Mouse (Mus musculus) bone marrow macrophage, adult 2 months (primary cell): ENCODE measurements around the gene Cyp4a32. TPM values are rescaled to one million over a fixed set of nuclear protein-coding genes. Genes with fewer than 3 reads are reported as not detected.
"Not testable (repeated sequence)": the region's sequence is repeated elsewhere in the genome, so short reads cannot be mapped to it uniquely, and the experiment has no call there.

Experiments
- H3K27ac ChIP-seq: 2 replicates; pipeline ENCODE4 v1.5.1; 2012; ENCODE audit warnings: low read depth, low read length; ENCODE audit not compliant: insufficient read depth
- H3K4me1 ChIP-seq: 2 replicates; pipeline ENCODE4 v1.6.1; 2012; ENCODE audit warnings: low read length; ENCODE audit not compliant: control insufficient read depth, insufficient read depth
- H3K4me3 ChIP-seq: 2 replicates; pipeline ENCODE4 v1.5.1; 2012; ENCODE audit warnings: mild to moderate bottlenecking, low read length, moderate library complexity; ENCODE audit not compliant: insufficient read depth
- CTCF ChIP-seq: IDR thresholded peaks from 2 replicates; pipeline ENCODE4 v1.5.1; 2012; ENCODE audit warnings: low read depth, mild to moderate bottlenecking, low read length, moderate library complexity
- POLR2A ChIP-seq: IDR thresholded peaks from 2 replicates; pipeline ENCODE4 v1.6.1; 2012; ENCODE audit warnings: mild to moderate bottlenecking, low read depth, low read length, borderline replicate concordance
- polyA plus RNA-seq: library from polyadenylated mRNA; stranded (reverse); fragments of >200 nt; gene quantifications from 2 replicates; pipeline ENCODE4 v1.2.4, GENCODE M21; 2012; ENCODE audit not compliant: missing spikeins, insufficient read depth, insufficient read length

The Cyp4a32 gene
- polyA plus RNA-seq: not detected in 2 replicates

DNA sequence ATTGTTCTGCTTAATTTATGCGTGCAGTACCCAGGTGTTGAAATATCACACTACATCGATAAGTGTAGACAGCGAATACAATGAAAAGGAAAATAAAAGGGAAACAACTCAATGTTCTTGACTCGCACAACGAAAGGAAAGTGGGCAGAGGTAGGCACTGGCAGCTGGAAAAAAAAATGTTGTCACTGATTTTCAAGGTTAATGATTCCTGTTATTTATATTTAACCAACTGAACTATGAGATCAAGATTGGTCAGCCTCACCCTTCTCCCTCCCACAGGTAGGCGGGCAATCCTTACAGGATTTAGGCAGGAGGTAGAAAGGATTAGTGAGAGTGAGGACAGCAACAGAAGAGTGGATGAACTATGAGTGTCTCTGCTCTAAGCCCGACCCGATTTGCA, at the start of gene Cyp4a32:
Gene Cyp4a32, plus strand, starts transcription at position 359 of the 400 bp plus-strand sequence.
- H3K4me3 ChIP-seq, H3K4me1 ChIP-seq, H3K27ac ChIP-seq: not testable (repeated sequence)

DNA sequence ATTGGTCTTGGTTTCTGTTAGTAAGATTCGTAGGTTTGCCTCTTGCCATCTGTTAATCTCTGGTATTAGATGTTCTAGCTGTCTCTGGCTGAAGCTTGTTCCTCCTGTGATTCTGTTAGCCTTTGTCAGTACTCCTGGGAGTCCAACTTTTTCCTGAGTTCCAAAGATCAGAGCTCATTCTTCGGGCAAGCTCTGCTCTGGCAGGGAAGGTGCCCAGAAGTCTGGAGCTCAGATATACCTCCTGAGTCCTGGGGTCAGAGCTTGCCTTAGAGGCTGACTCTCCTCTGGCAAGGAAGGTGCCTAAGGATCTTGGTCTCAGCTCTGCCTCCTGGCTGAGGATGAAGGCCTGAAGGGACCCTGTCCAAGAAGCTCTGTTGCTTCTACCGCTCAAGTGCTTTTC, 48.0 kb upstream of the Cyp4a32 start:
- Histone ChIP-seq H3K27ac (no peak overlapping the region), H3K4me1 (no peaks in the 10 kb centered on the region), H3K4me3 (no peak overlapping the region)
- TF ChIP-seq POLR2A (no peak), CTCF (no peak)

DNA sequence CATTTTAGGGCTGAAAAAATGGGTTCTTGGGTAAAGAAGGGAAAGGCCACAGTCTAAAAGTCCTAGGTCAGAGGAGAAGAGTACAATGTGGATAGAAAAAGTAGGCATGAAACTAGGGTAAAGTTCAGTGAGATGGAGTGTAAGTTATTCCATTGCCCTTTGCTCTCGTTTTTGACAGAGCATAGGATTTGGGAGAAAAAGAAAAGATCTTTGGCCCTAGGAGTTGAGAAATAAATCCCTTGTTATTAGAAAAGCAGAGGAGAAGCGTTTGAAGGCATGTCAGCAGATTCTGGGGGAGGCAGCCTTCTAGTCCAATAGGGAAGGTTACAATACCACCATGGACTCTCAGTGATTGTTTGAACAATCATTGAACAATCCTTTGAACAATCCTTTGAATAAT, 45.3 kb upstream of the Cyp4a32 start:
- H3K4me1 ChIP-seq: no peaks in the 10 kb centered on the region
- TF ChIP-seq POLR2A (no peak), CTCF (no peak)

DNA sequence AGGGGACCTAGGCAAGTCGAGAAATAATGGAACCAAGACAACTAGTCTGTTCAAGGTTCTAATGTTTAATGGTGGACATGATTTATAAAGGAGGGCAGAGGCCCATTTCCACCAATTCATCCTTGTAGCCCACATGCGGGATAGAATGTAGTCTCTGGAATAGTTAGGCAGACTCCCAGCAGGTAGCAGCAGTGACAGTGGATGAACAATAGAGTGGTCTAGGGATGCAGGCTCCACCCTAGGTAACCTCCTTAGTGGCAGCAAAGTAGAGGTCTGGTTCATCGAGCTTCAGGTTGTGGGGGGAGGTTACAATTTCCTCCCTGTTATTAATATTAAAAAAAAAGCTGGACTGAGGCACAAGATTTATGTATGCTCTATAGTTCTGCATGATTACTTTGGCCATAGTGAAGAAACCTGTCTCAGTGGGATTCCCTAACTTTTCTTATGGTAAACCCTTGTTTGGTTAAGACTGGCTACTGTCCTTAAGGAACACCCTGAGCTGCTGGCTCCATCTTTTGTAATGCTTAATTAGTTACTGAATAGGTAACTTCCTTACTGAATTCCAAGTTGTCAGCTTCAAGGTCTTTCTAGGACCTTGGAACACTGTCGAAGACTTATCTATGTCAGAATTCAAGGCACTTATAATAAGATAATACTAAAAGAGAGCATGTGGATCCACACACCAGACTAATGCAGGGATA, 42.8 kb upstream of the Cyp4a32 start:
- Histone ChIP-seq H3K4me1 (no peaks in the 10 kb centered on the region), H3K27ac (no peak overlapping the region), H3K4me3 (no peak overlapping the region)
- no peak for TF ChIP-seq CTCF
- TF ChIP-seq POLR2A: no peak

More for the DNA sequence above, 45.3 kb upstream of the Cyp4a32 start:
- H3K27ac ChIP-seq: no peak overlapping the region
- H3K4me3 ChIP-seq: no peak overlapping the region

DNA sequence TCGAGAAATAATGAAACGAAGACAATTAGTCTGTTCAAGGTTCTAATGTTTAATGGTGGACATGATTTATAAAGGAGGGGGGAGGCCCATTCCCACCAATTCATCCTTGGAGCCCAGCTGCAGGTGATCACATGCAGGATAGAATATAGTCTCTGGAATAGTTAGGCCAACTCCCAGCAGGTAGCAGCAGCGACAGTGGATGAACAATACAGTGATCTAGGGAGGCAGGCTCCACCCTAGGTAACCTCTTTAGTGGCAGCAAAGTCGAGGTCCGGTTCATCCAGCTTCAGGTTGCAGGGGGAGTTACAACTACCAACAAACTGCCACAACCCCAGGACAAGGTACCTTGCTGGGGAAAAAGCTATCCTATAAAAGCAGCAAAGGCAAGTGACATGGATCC, 39.5 kb upstream of the Cyp4a32 start:
- not testable (repeated sequence) for H3K4me3 ChIP-seq, H3K4me1 ChIP-seq, H3K27ac ChIP-seq

DNA sequence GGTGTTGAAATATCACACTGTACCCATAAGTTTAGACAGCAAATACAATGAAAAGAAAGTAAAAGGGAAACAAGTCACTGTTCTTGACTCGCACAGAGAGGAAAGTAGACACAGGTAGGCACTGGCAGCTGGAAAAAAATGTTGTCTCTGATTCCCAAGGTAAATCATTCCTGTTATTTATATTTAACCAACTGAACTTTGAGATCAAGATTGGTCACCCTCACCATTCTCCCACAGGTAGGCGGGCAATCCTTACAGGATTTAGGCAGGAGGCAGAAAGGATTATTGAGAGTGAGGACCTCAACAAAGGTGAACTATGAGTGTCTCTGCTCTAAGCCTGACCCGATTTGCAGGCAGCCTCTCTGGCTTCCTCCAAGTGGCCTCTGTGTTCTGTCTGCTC, 37.4 kb upstream of the Cyp4a32 start, which contains the start of gene Cyp4a31:
Gene Cyp4a31, plus strand, starts transcription at position 249 of the 400 bp plus-strand sequence.
- no peak within 1 kb of the TSS for H3K27ac ChIP-seq
- no peak for TF ChIP-seq CTCF
- TF ChIP-seq POLR2A: no peak
- no peak within 1 kb of the TSS for H3K4me3 ChIP-seq
- no peaks in the 10 kb centered on the region for H3K4me1 ChIP-seq

DNA sequence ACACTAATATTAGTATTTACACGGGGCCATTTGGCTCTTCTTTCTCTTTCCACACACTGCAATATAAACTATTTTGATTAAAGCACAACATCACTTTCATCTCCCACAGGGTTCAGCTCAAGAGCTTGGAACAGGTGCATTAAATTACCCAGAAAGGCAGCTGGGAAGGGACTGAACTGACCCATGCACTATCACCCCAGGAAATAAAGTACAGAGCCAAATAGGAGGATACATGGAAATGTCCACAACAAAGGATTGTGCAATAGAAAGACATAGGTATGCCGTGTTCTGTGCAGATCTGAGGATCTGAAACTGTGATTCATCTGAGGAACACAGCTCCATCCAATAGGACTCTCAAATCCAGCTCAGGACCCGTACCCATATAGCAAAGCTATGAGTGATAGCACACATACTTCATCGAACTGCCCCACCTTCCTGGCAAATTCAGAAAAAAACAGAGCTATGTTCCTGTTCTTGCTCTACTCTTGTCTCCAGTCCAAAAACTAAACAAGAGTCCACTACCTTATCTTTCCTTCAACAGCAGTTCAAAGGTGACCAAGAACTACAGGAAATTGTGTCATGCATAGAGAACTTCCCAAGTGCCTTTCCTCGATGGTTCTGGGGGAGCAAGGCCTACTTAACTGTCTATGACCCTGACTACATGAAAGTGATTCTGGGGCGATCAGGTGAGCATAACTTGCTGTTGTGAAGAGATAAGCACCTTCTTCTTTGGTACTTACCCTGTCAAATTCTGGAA, 36.1 kb upstream of the Cyp4a32 start:
- not testable (repeated sequence) for H3K27ac ChIP-seq, H3K4me1 ChIP-seq

DNA sequence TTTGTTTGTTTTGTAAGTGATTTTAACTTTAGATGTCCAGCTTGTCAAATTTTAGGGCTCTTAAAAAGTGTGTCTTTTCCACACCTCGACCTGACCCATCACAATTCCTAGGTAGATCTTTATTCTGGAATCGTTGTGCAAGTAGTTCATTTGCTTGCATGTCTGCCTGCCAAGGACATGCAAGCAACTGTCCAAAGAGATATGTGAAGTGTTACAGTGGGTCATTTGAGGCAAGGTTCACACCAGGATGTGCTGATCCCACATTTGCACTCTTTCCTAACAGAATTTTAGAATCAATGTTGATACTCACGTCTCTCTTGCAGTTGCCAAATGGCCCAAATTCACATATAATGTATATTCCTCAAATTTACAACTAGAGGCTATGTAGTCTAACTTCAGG, 25.5 kb upstream of the Cyp4a32 start:
- TF ChIP-seq POLR2A (no peak), CTCF (no peak)
- no peaks in the 10 kb centered on the region for H3K4me1 ChIP-seq
- no peak overlapping the region for H3K4me3 ChIP-seq
- no peak overlapping the region for H3K27ac ChIP-seq

More for the DNA sequence above, 36.1 kb upstream of the Cyp4a32 start:
- not testable (repeated sequence) for H3K4me3 ChIP-seq

DNA sequence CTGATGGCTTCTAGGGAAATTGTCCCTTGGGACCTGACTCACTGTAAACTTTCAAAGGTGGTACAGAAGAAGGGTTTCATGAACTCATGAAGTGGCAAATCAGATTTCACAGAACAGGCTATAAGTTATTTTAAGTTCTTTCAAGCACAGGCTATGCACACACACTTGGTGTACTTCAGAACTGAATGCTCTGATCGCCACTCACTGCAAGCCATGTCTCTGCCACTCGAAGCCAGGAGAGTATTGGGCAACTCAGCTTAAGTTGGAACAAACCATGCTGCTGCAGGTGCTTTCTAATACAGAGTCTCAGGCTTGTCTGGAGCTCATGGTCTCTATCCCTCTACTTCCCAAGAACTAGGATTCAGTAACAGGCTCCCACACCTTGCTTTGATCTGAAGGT, 25.0 kb upstream of the Cyp4a32 start:
- no peak for TF ChIP-seq CTCF
- TF ChIP-seq POLR2A: no peak
- H3K4me3 ChIP-seq: no peak overlapping the region
- no peaks in the 10 kb centered on the region for H3K4me1 ChIP-seq
- H3K27ac ChIP-seq: no peak overlapping the region

DNA sequence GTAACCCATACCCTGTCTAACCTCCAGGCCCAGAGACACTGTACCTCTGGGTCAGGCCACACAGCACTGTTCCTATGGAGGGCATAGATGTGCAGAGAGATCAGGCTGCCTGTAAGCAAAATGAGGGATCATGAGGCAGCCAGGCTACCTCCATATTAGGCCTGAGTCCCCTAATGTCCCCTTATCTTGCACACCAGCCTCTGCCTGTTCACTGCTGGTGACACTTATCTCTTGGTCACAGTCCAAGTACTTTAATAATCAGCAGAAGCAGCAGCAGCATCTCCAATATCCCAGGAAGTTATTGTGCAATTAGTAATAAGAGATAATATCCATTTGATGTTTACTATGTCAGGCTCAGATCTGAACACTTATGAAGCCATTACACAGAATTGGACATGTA, 17.7 kb upstream of the Cyp4a32 start:
- H3K4me3 ChIP-seq: no peak overlapping the region
- no peaks in the 10 kb centered on the region for H3K4me1 ChIP-seq
- no peak overlapping the region for H3K27ac ChIP-seq
- TF ChIP-seq CTCF: no peak
- no peak for TF ChIP-seq POLR2A
